Mouse (Mus musculus) naive thymus-derived CD4-positive, alpha-beta T cell, adult 2 months (primary cell): ENCODE results near the gene Tchp.
A peak's percentile ranks its signal among the peaks of the same experiment; 100 is the strongest.

Source experiments
- DNase-seq: peaks from one replicate; pipeline ENCODE4 v3.0.0-alpha.2; 2011; ENCODE audit warnings: low read depth

The Tchp gene

GRCm38 (mm10) chr5:114698044-114698746 is 9.4 kb upstream of the Tchp start:
- DNase-seq: no peak

- DNase-seq: no peak
Observed at GRCm38 (mm10) chr5:114699015-114699414, 8.5 kb upstream of the Tchp start.

- no peak for DNase-seq
Observed at GRCm38 (mm10) chr5:114702403-114703392, 4.9 kb upstream of the Tchp start.

- no peak for DNase-seq
Observed at GRCm38 (mm10) chr5:114708491-114708890, 931 bp downstream of the Tchp start.

- peak; percentile 42 for DNase-seq
Observed at GRCm38 (mm10) chr5:114709357-114709756, 1.8 kb downstream of the Tchp start.

GRCm38 (mm10) chr5:114714551-114714950 is 7.0 kb downstream of the Tchp start:
- DNase-seq: no peak

GRCm38 (mm10) chr5:114717292-114717691 is 9.7 kb downstream of the Tchp start:
- no peak for DNase-seq

GRCm38 (mm10) chr5:114717937-114718336 is 10.4 kb downstream of the Tchp start:
- DNase-seq: no peak

GRCm38 (mm10) chr5:114718483-114718882 is 10.9 kb downstream of the Tchp start:
- no peak for DNase-seq

GRCm38 (mm10) chr5:114719003-114719927 is 11.7 kb downstream of the Tchp start:
- DNase-seq: no peak

- no peak for DNase-seq
Observed at GRCm38 (mm10) chr5:114719928-114720270, 12.3 kb downstream of the Tchp start.

- DNase-seq: no peak
Observed at GRCm38 (mm10) chr5:114720784-114721183, 13.2 kb downstream of the Tchp start.

- no peak for DNase-seq
Observed at GRCm38 (mm10) chr5:114721969-114722368, 14.4 kb downstream of the Tchp start.

- no peak for DNase-seq
Observed at GRCm38 (mm10) chr5:114722846-114723245, 15.3 kb downstream of the Tchp start.

- DNase-seq: no peak
Observed at GRCm38 (mm10) chr5:114728160-114728559, 20.6 kb downstream of the Tchp start.

GRCm38 (mm10) chr5:114730129-114730528 is 22.6 kb downstream of the Tchp start:
- no peak for DNase-seq

- DNase-seq: no peak
Observed at GRCm38 (mm10) chr5:114731498-114731897, 23.9 kb downstream of the Tchp start.

GRCm38 (mm10) chr5:114731969-114732368 is 24.4 kb downstream of the Tchp start:
- no peak for DNase-seq

GRCm38 (mm10) chr5:114733606-114734005 is 26.0 kb downstream of the Tchp start:
- DNase-seq: no peak

GRCm38 (mm10) chr5:114737090-114737887 is 29.7 kb downstream of the Tchp start:
- no peak for DNase-seq

- DNase-seq: no peak
Observed at GRCm38 (mm10) chr5:114738707-114739241, 31.2 kb downstream of the Tchp start.
